Mouse (Mus musculus): Measurements from ENCODE around the gene Atad1. TPM values are rescaled to one million over a fixed set of nuclear protein-coding genes. Genes with fewer than 3 reads are reported as not detected.

Atad1 gene
- polyA plus RNA-seq, 1 experiment: 75.6 TPM

DNA sequence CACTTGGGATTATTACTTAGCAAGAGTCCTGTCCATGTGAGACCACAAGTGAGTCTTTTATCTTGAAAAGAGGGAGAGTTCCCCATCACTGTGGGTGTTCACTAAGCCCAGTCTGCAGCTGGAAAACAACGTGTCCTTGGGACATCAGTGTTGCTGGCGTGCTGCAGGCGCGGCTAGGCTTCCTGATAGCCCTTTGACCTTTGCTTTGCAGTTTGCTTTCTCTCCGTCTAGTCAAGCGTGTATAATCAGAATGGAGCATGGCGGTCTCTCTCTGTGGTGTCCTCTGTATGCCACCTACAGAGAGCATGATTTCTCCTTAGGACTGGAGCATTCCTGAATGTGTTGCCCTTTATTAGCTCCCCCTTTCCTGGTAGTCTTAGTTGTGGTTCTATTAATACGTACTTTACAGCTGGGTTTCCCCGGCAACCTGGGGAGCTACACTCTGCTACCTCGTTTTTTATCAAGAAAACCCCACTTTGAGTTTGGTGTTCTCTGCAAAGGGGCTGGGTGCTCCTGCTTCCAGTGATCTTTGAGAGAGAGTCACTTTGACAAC, 91.5 kb downstream of the Atad1 start:
- TF ChIP-seq POLR2A (IDR thresholded peaks at IDR 0.05; ENCODE audit: borderline replicate concordance, low read depth, low read length) (no peak), CTCF (IDR thresholded peaks at IDR 0.05; ENCODE audit: low read depth, low read length) (no peak)
- H3K4me3 ChIP-seq (ENCODE audit: insufficient read depth, low read length): no peak overlapping the region
- peaks cover 8% of the 10 kb centered on the region for H3K4me1 ChIP-seq (ENCODE audit: control insufficient read depth, insufficient read depth, low read length)
- no peak overlapping the region for H3K27ac ChIP-seq (ENCODE audit: insufficient read depth, low read depth, low read length)

DNA sequence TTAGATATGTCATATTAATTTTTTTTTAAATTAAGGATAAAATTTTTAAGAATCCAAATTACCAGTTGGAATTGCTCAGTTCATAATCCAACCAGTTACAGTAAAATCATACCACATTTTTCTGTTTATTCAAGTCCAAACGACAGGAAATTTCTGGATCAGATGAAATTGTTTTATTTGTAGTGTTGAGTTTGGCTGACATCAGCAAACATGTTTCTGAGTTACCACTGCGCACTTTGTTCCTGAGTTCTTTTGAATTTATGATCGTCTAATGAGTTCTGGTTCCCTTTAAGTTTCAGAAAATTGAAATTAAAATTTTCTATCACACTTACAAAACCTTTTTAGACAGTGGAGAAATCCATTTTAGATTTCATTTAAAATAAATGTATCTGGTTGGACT, 93.2 kb downstream of the Atad1 start:
- Histone ChIP-seq H3K4me1 (ENCODE audit: control insufficient read depth, insufficient read depth, low read length) (peaks cover 8% of the 10 kb centered on the region), H3K27ac (ENCODE audit: insufficient read depth, low read depth, low read length) (no peak overlapping the region), H3K4me3 (ENCODE audit: insufficient read depth, low read length) (no peak overlapping the region)
- TF ChIP-seq CTCF (IDR thresholded peaks at IDR 0.05; ENCODE audit: low read depth, low read length): no peak
- no peak for TF ChIP-seq POLR2A (IDR thresholded peaks at IDR 0.05; ENCODE audit: borderline replicate concordance, low read depth, low read length)

DNA sequence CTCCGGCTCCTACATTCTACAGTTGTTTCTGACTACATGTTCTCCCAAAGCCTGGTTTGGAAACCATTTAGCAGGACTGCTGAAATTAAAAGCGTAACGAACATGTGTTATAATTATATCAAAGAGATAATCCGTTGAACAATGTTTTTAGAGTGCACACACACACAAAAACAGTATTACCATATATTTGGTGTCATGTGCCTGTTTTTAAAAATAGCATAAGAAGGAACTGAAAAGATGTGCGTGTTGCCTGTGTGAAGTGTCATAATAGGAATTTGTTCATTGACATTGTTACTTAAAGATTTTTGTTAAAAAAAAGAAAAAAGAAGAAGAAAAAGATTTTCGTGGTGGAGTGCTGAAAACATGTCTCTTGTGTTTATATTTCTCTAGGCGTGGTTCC, 93.6 kb downstream of the Atad1 start:
- peak overlapping the region; percentile 54 for H3K27ac ChIP-seq (ENCODE audit: insufficient read depth, low read depth, low read length)
- no peak for TF ChIP-seq POLR2A (IDR thresholded peaks at IDR 0.05; ENCODE audit: borderline replicate concordance, low read depth, low read length)
- no peak for TF ChIP-seq CTCF (IDR thresholded peaks at IDR 0.05; ENCODE audit: low read depth, low read length)
- no peak overlapping the region for H3K4me3 ChIP-seq (ENCODE audit: insufficient read depth, low read length)
- H3K4me1 ChIP-seq (ENCODE audit: control insufficient read depth, insufficient read depth, low read length): peaks cover 6% of the 10 kb centered on the region

DNA sequence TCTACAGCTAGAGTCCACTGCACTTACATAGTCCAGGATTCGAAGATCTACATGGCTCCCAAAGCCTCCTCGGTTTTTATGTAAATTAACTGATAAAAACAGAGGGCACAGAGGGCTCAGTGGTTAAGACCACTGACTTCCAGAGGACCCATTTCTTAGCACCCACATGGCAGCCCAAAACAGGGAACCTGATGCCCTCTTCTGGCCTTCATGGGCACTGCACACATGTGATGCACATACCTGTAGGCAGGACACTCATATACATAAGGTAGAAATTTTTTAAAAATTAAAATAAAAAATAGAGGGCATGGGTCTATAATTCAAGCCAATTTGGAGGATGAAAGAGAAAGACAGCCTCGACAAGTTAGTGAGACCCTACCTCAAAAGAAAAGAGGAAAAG, 95.9 kb downstream of the Atad1 start:
- H3K4me1 ChIP-seq (ENCODE audit: control insufficient read depth, insufficient read depth, low read length): peaks cover 6% of the 10 kb centered on the region
- H3K4me3 ChIP-seq (ENCODE audit: insufficient read depth, low read length): no peak overlapping the region
- no peak overlapping the region for H3K27ac ChIP-seq (ENCODE audit: insufficient read depth, low read depth, low read length)
- TF ChIP-seq POLR2A (IDR thresholded peaks at IDR 0.05; ENCODE audit: borderline replicate concordance, low read depth, low read length) (no peak), CTCF (IDR thresholded peaks at IDR 0.05; ENCODE audit: low read depth, low read length) (no peak)

DNA sequence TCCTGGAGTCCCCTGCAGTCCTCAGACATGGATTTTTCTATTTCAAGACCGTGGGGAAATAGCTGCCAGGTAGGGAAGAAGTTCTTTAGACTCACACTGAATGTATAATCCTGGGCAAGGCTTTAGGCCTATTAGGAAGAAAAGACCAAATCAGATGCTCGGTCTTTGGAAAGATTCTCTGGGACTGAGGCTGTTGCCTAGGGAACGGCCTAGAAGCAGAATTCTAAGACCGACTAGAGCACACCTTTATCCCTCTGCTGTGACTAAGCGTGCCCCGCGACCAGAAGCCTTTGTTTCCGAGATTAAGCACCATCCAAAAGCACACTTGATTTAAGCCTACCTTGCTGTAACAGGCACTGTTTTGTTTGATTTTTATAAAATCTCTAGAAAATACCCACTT, 97.6 kb downstream of the Atad1 start:
- TF ChIP-seq POLR2A (IDR thresholded peaks at IDR 0.05; ENCODE audit: borderline replicate concordance, low read depth, low read length) (no peak), CTCF (IDR thresholded peaks at IDR 0.05; ENCODE audit: low read depth, low read length) (no peak)
- H3K4me3 ChIP-seq (ENCODE audit: insufficient read depth, low read length): no peak overlapping the region

DNA sequence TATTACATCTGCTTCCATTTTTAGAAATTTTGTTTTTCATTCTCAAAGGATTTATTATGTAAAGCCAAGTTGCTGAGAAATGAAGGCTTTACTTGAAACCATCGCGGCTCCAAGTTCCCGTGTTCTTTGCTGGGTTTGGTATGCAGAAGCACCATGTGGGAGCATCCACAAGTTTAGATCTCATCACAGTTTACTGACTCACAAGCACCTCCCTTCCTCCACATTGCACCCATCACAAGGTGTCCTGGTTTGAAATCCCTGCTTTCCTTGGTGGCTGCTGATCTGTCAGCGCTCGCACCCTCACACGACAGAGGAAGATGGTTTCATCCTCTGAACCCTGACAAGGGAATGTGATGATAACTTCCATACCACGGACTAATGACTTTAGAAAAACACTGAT, 98.1 kb downstream of the Atad1 start:
- Histone ChIP-seq H3K4me3 (ENCODE audit: insufficient read depth, low read length) (no peak overlapping the region), H3K4me1 (ENCODE audit: control insufficient read depth, insufficient read depth, low read length) (peaks cover 18% of the 10 kb centered on the region), H3K27ac (ENCODE audit: insufficient read depth, low read depth, low read length) (no peak overlapping the region)
- TF ChIP-seq CTCF (IDR thresholded peaks at IDR 0.05; ENCODE audit: low read depth, low read length) (no peak), POLR2A (IDR thresholded peaks at IDR 0.05; ENCODE audit: borderline replicate concordance, low read depth, low read length) (no peak)

More for the DNA sequence above, 97.6 kb downstream of the Atad1 start:
- no peak overlapping the region for H3K27ac ChIP-seq (ENCODE audit: insufficient read depth, low read depth, low read length)
- H3K4me1 ChIP-seq (ENCODE audit: control insufficient read depth, insufficient read depth, low read length): peaks cover 14% of the 10 kb centered on the region

DNA sequence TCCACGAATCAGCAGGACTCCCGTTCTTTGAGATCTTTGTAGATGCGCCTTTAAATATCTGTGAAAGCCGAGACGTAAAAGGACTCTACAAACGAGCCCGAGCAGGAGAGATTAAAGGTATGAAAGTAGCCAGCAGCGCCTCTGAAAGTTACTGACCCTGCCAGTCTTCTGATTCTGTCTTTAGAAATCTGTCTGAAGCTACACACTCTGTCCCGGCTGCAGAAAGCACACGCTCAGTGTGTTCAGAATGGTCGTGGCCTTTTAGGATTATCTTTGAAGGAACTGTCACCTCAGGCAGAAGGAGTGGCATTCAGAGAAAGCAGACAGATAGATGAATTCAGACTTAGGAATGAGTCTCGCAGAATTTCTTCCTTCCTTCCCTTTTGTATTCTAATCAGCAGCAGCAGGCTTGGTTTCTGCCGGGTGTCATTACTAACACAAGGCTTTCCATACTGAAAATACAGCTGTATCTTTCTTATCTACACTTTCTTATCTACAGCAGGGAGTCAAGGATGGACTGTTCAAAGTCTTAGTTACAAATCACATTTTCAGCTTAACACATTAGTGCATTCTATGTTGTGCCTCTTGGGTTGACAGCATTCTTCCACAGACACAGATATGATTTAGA, 101.2 kb downstream of the Atad1 start:
- Histone ChIP-seq H3K27ac (ENCODE audit: insufficient read depth, low read depth, low read length) (no peak overlapping the region), H3K4me3 (ENCODE audit: insufficient read depth, low read length) (no peak overlapping the region), H3K4me1 (ENCODE audit: control insufficient read depth, insufficient read depth, low read length) (peaks cover 12% of the 10 kb centered on the region)
- TF ChIP-seq POLR2A (IDR thresholded peaks at IDR 0.05; ENCODE audit: borderline replicate concordance, low read depth, low read length) (no peak), CTCF (IDR thresholded peaks at IDR 0.05; ENCODE audit: low read depth, low read length) (no peak)

DNA sequence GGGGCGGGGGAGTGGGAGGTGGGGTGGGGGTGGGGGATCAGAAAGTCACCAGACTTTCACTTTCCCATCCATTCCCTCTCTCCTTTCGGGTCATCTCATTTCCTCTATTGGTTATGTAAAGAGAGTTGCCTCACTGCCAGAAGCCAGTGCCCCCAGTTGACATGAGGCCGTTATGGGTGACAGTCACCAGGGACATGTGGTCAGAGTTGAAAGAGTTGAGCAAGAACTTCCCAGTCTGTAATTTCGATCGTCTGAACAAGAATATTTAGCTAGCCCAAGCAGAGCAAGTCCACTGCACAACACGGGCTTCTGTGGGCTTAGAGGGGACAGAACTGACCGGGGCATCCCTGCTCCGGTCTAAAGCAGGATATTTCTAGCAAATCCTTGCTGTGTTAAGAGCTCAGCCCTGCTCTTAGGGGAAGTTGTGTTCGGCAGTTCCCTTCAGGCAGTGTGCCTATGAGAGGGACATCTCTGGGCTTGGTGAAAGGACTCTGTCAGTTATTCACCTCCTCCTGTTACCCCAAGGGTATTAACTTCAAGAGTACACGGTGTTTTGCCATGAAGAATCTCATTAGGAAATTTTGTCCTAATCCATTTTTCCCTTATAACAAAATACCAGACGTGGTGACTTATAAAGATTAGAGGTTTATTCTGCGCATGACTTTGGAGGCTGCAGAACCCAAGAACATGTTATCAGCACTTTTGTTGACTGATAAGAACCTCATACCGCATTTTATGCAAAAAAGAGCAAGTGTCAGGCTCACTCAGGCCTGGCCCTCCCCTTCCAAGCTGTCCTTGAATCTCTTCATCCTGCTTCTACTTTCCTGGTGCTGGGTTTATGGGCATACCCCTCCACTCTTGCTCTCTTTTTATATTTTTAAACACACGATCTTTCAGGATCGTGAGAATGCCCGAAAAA, 102.0 kb downstream of the Atad1 start:
- Histone ChIP-seq H3K27ac (ENCODE audit: insufficient read depth, low read depth, low read length) (peak overlapping the region; percentile 80), H3K4me3 (ENCODE audit: insufficient read depth, low read length) (peak overlapping the region; percentile 35), H3K4me1 (ENCODE audit: control insufficient read depth, insufficient read depth, low read length) (peaks cover 12% of the 10 kb centered on the region)
- no peak for TF ChIP-seq CTCF (IDR thresholded peaks at IDR 0.05; ENCODE audit: low read depth, low read length)
- no peak for TF ChIP-seq POLR2A (IDR thresholded peaks at IDR 0.05; ENCODE audit: borderline replicate concordance, low read depth, low read length)

DNA sequence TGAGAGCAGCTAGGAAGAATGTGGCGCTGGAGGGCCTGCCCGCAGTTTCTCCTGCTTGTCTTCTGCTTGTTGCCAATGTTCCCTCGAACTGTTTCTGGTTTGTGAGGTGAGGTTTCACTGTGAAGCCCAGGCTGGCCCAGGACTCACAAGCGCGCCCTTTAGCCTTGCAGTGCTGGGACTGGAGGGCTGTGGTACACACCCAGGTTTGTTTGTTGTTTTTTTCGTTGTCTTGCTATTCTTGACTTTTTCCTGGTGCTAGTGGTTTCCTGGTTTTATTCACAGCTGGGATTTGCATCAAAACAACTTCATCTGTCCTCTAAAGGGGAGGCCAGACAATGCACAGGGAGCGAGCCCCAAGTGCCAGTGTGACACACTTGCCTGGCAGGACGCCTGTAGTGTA, 104.7 kb downstream of the Atad1 start:
- Histone ChIP-seq H3K4me1 (ENCODE audit: control insufficient read depth, insufficient read depth, low read length) (peaks cover 12% of the 10 kb centered on the region), H3K4me3 (ENCODE audit: insufficient read depth, low read length) (no peak overlapping the region), H3K27ac (ENCODE audit: insufficient read depth, low read depth, low read length) (no peak overlapping the region)
- TF ChIP-seq POLR2A (IDR thresholded peaks at IDR 0.05; ENCODE audit: borderline replicate concordance, low read depth, low read length): no peak
- no peak for TF ChIP-seq CTCF (IDR thresholded peaks at IDR 0.05; ENCODE audit: low read depth, low read length)

All from bone marrow macrophage, adult 2 months (primary cell).